Mouse (Mus musculus) adrenal gland, postnatal 14 days (tissue): ENCODE measurements around the gene Edem1. TPM values are rescaled to one million over a fixed set of nuclear protein-coding genes. Genes with fewer than 3 reads are reported as not detected.

ENCODE experiments used
- DNase-seq: peaks from one replicate; pipeline ENCODE4 v3.0.0; 2021; ENCODE audit warnings: mixed read lengths
- total RNA-seq: library from RNA; stranded (reverse); gene quantifications from 2 replicates; pipeline ENCODE4 v1.2.3, GENCODE M21; 2021

The Edem1 gene
- total RNA-seq, 1 experiment from 2014 or later: 73.2 TPM

GRCm38 (mm10) chr6:108875344-108875743, 46.9 kb downstream of the Edem1 start:
- DNase-seq: no peak

DNA sequence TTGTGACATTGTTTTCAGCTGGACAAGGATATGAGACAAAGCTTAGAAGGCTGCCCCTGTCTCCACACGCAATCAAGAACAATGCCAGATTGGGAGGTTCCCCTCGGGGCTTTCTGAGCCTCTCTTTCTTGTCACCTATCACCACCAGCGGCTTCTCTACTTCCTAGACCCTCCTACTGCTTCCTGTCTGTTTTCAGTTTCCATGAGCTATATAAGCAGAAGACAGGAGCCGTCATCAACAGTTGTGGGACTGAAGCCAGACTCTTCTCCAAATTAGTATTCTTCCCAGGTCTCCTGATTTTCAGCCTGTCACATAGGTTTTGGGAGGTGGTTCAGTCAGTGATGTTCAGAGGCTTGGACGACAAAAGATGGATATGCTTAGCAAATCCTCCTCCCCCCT, 47.6 kb downstream of the Edem1 start:
- DNase-seq: no peak

DNA sequence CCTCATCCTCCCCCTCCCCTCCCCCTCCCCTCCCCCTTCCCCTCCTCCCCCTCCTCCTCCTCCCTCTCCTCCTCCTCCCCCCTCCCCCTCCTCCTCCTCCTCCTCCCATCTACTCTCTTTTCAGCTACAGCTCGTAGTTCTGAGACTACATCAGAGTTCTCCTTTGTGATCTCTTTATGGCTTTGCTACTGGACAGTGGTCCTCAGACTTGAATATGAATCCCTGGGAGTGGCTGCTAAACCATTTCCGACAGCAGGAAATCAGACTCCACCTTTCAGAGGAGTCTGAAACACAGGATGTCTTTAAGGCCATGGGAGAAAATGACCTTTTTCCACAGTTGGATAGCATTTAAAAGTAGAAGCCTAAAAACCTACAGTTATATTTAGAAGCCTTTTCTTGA, 48.0 kb downstream of the Edem1 start:
- no peak for DNase-seq

GRCm38 (mm10) chr6:108880368-108881013, 52.0 kb downstream of the Edem1 start:
- DNase-seq: no peak

DNA sequence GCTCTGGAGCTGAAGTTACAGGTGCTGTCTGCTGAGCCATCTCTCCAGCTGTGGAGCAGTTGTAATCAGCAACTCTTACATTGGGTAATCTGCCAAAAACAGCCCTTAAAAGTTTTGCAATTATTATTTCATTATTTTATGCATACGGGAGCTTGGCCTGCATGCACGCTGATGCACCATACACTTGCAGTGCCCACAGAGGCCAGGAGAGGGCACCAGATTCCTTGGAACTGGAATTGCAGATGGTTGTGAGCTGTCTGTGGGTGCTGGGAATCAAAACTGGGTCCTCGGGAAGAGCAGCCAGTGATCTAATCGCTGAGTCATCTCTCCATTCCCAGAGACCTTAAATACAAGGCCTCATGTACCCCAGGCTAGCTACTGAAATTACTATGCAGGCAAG, 52.6 kb downstream of the Edem1 start:
- DNase-seq: no peak

DNA sequence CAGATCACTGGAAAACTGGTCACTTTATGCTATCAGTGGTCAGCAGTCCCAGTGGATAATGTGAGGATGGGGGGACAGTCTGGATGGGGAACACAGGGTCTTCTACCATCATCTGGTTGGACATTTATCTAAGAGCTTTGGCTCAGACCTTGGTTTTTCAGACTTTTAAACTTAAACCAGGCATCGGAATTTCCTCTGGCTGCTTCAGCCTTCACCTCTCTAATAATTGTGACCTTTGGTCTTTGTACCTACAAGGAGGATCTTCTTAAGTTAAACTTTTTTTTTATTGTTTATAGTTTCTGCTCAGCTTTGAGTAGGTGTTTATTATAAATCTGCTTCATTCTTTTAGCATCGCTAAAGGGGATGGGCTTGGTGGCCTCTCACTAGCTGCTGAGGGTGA, 55.4 kb downstream of the Edem1 start:
- DNase-seq: no peak

DNA sequence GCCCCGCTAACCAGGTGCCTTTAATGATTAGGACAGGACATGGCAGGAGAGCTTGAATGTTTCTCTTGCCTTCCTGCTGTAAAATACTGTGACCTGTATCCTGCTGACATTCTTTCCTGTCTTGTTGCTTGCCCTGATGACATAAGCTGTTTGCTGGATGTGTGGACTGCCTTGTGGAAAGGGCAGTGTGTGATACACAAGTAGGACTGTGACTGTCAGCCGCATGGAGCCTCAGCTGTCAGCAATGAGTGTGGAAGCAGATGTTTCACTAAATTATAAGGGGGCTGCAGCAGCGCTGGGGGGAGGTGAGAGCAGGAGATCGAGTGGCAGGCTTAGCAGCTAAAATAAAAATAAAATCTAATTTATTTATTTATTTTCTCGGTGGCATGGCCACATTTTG, 56.2 kb downstream of the Edem1 start:
- no peak for DNase-seq

DNA sequence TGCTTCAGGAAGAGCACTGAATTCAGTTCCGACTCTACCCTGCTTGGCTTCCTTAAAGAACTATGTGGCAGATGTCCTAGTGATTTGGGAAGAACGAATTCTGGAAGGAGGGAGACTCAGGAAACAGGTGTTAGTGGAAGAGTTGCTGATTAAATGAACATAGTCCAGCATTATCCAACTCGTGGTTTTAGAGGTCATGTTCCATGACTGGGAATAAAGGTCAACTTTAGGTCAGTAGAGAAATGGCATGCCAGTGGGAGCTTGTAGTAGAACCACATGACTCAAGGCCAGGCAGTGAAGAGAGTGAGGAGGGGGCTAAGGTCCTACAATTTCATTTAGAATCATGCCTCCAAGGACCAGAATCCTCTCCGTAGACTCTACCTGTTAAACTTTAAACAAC, 57.9 kb downstream of the Edem1 start:
- DNase-seq: no peak

- DNase-seq: no peak
Measured at GRCm38 (mm10) chr6:108892589-108892988, 64.1 kb downstream of the Edem1 start.

DNA sequence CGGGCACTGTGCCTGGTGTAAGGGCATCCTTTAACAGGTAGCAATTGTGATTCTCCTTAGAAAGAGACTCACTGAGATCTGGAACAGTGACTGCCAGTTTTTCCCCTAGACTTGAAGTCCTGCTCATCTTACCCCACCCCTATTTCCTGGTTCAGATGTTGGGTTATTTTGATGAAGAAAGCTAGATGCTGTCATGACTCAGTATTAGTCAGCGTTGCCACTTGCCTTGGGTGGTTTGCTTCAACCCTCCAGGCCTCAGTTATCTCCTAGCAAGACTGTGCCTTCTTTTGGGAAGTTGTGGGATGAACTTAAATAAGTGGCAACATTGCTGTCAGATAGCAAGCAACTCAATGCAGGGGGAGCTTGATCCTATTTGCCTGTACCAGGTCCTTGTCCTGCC, 66.7 kb downstream of the Edem1 start:
- no peak for DNase-seq

DNA sequence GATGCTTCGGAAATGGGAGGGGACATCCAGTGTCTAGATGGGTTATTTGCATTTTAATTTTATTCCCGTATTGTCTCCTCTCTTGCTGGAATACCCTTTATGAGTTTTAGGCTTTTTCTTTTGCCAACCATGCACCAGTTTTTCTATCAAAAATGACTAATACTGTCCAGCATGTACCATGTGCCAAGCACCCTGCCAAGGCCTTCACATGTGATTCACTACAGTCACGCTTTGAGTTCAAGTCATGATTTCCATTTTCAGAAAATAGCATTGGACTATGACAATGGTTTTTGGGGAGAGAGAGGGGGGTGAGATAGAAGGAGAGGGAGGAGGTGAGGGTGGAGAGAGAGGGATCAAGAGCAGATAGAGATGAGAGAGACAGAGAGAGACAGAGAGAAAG, 67.5 kb downstream of the Edem1 start:
- peak; percentile 18 for DNase-seq

GRCm38 (mm10) chr6:108896525-108897087, 68.2 kb downstream of the Edem1 start:
- DNase-seq: no peak

DNA sequence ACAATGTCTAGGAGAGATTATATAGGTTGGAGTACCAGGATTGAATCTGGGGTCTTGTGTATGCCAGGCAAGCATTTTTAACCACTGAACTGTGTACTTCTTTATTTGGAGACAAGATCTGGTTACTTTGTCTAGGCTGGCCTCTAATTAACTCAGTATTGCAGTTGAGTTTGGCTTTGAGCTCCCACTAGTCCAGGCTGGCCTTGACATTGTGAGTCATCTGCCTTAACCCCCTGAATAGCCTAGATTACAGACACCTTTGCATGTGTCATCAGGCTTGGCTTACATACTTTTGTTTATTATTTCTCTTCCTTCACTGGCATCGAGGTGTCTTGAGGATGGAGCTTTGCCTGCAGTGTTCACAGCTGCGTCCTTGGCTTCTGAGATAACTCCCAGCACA, 70.8 kb downstream of the Edem1 start:
- DNase-seq: peak; percentile 12

DNA sequence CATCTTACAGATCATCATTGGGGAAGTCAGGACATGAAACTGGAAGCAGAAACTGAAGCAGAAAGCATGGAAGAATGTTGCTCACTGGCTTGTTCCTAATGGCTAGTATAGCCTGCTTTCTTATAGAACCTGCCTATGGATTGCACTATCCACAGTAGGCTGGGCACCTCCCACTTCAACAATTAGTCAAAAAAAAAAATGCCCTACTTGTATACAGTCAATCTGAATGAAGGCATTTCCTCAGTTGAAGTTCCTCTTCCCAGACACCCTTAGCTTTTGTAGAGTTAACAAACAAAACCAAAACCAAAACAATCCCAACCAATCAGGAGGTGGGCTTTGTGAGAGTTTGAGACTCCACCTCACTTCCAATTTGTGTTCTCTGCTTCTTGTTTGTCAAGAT, 73.7 kb downstream of the Edem1 start:
- DNase-seq: no peak

GRCm38 (mm10) chr6:108903280-108903679, 74.8 kb downstream of the Edem1 start:
- DNase-seq: no peak

GRCm38 (mm10) chr6:108906539-108906938, 78.1 kb downstream of the Edem1 start:
- DNase-seq: no peak

Other genes starting within 250 kb of the Edem1 start
- gene Bhlhe40, start 168.0 kb upstream of the Edem1 start, total RNA-seq: 67.2 and 108 TPM in 2 replicates
- gene Arl8b, start 45.5 kb upstream of the Edem1 start, total RNA-seq: 104 and 112 TPM in 2 replicates